Mouse (Mus musculus) kidney, embryonic 15.5 days (tissue): ENCODE results near the gene Vma21-ps. TPM values are rescaled to one million over a fixed set of nuclear protein-coding genes. Genes with fewer than 3 reads are reported as not detected.
"Not testable (repeated sequence)": the region's sequence is repeated elsewhere in the genome, so short reads cannot be mapped to it uniquely, and the experiment has no call there.

Experiments used
- ATAC-seq: fragments of 200-750 bp; cut with Nextera tagmentation; replicated peaks from 2 replicates; pipeline ENCODE4 v1.8.0; 2017; ENCODE audit warnings: moderate TSS enrichment; ENCODE audit not compliant: low FRiP score
- H3K27ac ChIP-seq: fragments of 300-500 bp; sonication (generic); 2 replicates; pipeline ENCODE4 v1.5.1; 2015; ENCODE audit warnings: mild to moderate bottlenecking, inconsistent platforms
- H3K27me3 ChIP-seq: fragments of 300-500 bp; sonication (generic); 2 replicates; pipeline ENCODE4 v1.6.1; 2015; ENCODE audit warnings: inconsistent platforms
- H3K36me3 ChIP-seq: fragments of 300-500 bp; sonication (generic); 2 replicates; pipeline ENCODE4 v1.6.1; 2015; ENCODE audit warnings: inconsistent platforms
- H3K4me1 ChIP-seq: fragments of 300-500 bp; sonication (generic); 2 replicates; pipeline ENCODE4 v1.6.1; 2015; ENCODE audit warnings: inconsistent platforms
- H3K4me2 ChIP-seq: fragments of 300-500 bp; sonication (generic); 2 replicates; pipeline ENCODE4 v1.6.1; 2015; ENCODE audit warnings: moderate library complexity, mild to moderate bottlenecking, inconsistent platforms
- H3K4me3 ChIP-seq: fragments of 300-500 bp; sonication (generic); replicated peaks from 2 replicates; pipeline ENCODE4 v1.5.1; 2015; ENCODE audit warnings: mild to moderate bottlenecking, inconsistent platforms
- H3K9ac ChIP-seq: fragments of 300-500 bp; sonication (generic); 2 replicates; pipeline ENCODE4 v1.6.1; 2015; ENCODE audit warnings: mild to moderate bottlenecking, inconsistent platforms
- H3K9me3 ChIP-seq: fragments of 300-500 bp; sonication (generic); replicated peaks from 2 replicates; pipeline ENCODE4 v1.6.1; 2016; ENCODE audit warnings: inconsistent platforms
- WGBS: fragments of 180-500 bp; shearing (Covaris S2); methylation state at CpG from one replicate; pipeline ENCODE4 v1.1.7; 2015; ENCODE audit warnings: mixed read lengths; 5-methylcytosine and 5-hydroxymethylcytosine counted together
- polyA plus RNA-seq: library from polyadenylated mRNA; unstranded; fragments of >200 nt; fragmentation: Nextera tagmentation; extraction: Ambion mirVana; gene quantifications from 2 replicates; pipeline ENCODE4 v1.2.1, GENCODE M21; 2015

Vma21-ps gene
- 1.5 and 3.0 TPM in 2 replicates for polyA plus RNA-seq

DNA sequence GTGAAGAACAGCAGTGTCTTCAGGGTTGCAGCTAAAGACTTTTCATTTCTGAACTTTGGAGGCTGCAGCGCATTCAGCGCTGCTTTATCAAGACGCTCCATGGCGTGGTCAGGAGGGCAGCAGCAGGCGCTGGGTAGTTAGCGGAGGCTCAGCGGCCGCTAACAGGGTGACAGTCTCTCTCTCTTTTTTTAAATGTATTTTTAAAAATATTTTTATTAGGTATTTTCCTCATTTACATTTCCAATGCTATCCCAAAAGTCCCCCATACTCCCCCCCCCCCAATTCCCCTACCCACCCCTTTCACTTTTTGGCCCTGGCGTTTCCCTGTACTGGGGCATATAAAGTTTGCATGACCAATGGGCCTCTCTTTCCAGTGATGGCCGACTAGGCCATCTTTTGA lies at the start of gene Vma21-ps:
Vma21-ps (minus strand) TSS at position 101 of the 400 bp plus-strand sequence.
- ATAC-seq, H3K27me3 ChIP-seq, H3K27ac ChIP-seq, H3K4me3 ChIP-seq, H3K36me3 ChIP-seq, H3K9me3 ChIP-seq, H3K4me2 ChIP-seq, H3K9ac ChIP-seq, H3K4me1 ChIP-seq: not testable (repeated sequence)
- 97% methylated on average over 10 of the region's 10 CpGs for WGBS

DNA sequence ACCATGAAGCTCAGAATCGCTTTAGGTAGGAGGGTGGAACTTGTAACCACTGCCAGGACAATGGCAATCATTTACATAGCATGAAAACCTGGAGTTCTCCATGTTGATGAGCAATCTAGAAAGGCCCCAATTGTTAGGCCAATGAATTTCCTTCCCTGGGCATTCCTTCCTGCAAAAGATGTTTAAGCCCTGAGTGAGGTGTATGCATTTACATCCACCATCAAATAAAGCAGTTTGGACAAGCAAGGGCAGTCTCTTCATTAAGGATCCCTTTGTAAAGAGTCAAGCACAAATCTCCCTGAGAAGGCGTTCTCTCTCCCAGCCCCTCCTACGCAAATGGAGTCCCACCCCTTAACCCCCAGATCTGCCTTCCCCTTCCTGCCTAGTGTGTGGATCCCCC lies 46.0 kb upstream of the Vma21-ps start:
- Histone ChIP-seq H3K4me2 (no peak overlapping the region), H3K9ac (no peak overlapping the region), H3K4me1 (no peaks in the 10 kb centered on the region), H3K27me3 (no peaks in the 10 kb centered on the region), H3K4me3 (no peak overlapping the region), H3K27ac (no peak overlapping the region), H3K9me3 (no peaks in the 10 kb centered on the region), H3K36me3 (no peaks in the 10 kb centered on the region)
- no peak for ATAC-seq
- WGBS, result 82% methylated on average over 3 of the region's 3 CpGs

DNA sequence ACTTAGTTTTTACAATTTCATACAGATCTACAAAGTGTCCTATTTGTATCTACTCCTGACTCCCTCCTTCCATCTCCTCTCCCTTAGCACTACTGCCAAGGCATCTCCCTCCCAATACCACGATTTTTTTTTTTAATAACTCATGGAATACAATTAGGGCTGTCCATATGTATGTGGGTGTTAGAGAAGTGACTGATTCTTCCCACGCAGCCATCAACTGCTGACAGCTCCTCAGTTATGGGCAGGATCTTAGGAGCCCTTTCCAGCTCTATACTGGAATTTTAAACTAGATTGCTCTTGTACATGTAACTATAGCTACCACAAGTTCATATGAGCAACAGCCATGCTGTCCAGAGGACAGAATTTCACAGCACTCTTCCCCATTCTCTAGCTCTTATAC lies 33.6 kb upstream of the Vma21-ps start:
- Histone ChIP-seq H3K36me3 (no peaks in the 10 kb centered on the region), H3K27ac (no peak overlapping the region), H3K27me3 (no peaks in the 10 kb centered on the region), H3K4me1 (no peaks in the 10 kb centered on the region), H3K9me3 (no peaks in the 10 kb centered on the region), H3K4me3 (no peak overlapping the region), H3K9ac (no peak overlapping the region), H3K4me2 (no peak overlapping the region)
- WGBS, result 77% methylated on average over 2 of the region's 2 CpGs
- ATAC-seq, result no peak

DNA sequence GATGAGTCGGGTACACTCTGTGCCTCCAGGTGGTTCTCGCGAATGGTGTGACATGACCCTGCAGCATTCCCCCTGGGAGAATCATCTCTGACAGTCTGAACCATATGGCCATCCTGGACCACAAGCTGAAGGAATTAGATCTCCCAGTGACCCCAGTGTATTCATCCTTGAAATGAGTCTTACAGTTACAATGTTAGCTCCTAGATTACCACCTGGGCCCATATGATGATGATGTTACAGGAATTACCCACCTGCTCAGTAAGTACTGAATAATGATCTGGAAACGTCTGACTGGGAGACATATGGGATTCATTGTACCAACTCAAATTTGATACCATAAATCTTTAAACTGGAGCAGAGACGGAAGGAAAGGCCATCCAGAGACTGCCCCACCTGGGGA lies 29.4 kb upstream of the Vma21-ps start:
- Histone ChIP-seq H3K9ac (no peak overlapping the region), H3K9me3 (no peaks in the 10 kb centered on the region), H3K36me3 (no peaks in the 10 kb centered on the region), H3K27me3 (no peaks in the 10 kb centered on the region), H3K4me1 (no peaks in the 10 kb centered on the region), H3K4me2 (no peak overlapping the region), H3K27ac (no peak overlapping the region), H3K4me3 (no peak overlapping the region)
- 52% methylated on average over 5 of the region's 5 CpGs for WGBS
- no peak for ATAC-seq

DNA sequence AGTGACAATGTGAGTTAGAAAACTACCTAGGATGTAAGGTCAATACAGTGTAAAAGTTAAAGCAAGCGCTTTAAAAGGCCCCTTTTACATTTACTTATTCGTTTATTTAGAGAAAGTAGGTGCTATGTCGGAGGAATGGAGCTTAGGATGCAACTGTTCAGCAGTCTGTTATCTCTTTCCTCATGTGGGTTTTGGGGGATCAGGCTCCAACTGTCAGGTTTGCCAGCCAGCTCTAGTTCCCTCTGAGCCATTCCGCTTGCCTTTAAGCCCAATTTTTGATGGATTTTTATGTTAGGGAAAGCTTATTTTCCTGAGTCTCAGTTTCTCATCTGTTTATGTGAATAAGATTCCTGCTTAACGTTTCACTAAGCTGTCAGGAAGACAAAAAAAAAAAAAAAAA lies 22.3 kb upstream of the Vma21-ps start:
- Histone ChIP-seq H3K4me3 (no peak overlapping the region), H3K27ac (no peak overlapping the region), H3K4me1 (no peaks in the 10 kb centered on the region), H3K9me3 (no peaks in the 10 kb centered on the region), H3K9ac (no peak overlapping the region), H3K4me2 (no peak overlapping the region), H3K36me3 (no peaks in the 10 kb centered on the region), H3K27me3 (no peaks in the 10 kb centered on the region)
- WGBS, result 86% methylated on average over 5 of the region's 5 CpGs
- no peak for ATAC-seq

DNA sequence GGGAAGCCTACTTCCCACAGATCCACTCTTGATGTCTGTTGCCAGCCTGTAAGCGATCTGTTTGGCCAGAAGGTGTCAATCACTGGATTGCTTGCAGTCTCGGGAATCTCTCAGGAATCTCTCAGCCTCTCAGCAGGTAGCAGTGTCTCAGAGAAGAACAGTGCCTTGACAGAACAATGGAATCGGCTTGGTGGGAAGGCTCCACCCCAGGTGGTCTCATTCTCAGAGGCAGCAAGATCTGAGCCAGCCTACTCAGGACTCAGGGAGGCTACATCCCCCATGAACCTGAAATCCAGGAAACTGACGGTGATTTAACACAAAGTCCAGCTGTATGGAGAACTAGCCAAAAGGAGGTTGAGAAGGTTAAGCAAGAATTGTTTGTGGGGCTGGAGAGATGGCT lies 20.5 kb upstream of the Vma21-ps start:
- Histone ChIP-seq H3K27me3 (no peaks in the 10 kb centered on the region), H3K27ac (no peak overlapping the region), H3K4me1 (no peaks in the 10 kb centered on the region), H3K9me3 (no peaks in the 10 kb centered on the region), H3K9ac (no peak overlapping the region), H3K4me2 (no peak overlapping the region), H3K36me3 (no peaks in the 10 kb centered on the region), H3K4me3 (no peak overlapping the region)
- ATAC-seq, result no peak
- 20% methylated on average over 4 of the region's 4 CpGs for WGBS

DNA sequence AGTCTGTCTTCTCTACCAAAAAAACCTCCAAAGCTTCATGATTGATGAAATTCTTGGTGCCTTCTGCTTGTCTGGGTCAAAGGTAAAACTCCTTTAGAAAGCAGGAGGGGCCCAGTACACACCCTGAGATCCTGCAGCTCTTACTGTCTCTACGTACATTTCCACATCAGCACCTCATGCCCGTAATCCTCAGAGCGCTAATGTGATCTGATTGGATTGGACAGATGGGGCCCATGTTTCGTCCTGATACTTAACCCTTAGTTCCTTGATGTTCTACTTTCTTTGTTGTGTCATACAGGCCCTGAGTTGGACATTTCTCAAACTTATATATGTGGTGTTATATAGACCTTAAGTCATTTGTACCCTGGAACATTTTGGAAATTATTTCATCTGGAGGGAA lies 9.6 kb downstream of the Vma21-ps start:
- Histone ChIP-seq H3K9ac (no peak overlapping the region), H3K9me3 (no peaks in the 10 kb centered on the region), H3K4me1 (no peaks in the 10 kb centered on the region), H3K36me3 (peaks cover 39% of the 10 kb centered on the region), H3K27ac (no peak overlapping the region), H3K27me3 (no peaks in the 10 kb centered on the region), H3K4me2 (no peak overlapping the region), H3K4me3 (no peak overlapping the region)
- ATAC-seq, result no peak
- WGBS, result 93% methylated on average over 4 of the region's 4 CpGs

DNA sequence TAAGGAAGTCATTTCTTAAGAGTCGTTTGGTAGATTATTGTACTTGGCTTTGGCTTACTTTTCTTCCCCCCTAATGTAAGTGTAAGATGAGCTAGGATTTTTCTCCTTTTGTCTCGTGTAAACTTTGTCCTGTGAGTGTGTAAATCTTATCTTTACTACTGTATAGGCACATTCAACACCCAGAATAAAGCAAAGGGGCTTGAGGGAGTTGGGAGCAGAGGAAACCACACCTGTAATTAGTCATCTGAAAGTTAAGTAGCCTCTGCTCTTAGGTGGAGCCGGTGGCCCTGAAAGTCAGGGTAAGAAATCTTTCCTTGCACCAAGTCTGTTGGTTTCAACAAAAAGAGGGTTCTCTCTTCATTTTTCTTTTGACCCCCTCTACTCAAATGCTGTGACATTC lies 23.6 kb downstream of the Vma21-ps start:
- Histone ChIP-seq H3K4me3 (no peak overlapping the region), H3K27me3 (no peaks in the 10 kb centered on the region), H3K4me1 (no peaks in the 10 kb centered on the region), H3K9ac (no peak overlapping the region), H3K9me3 (no peaks in the 10 kb centered on the region), H3K27ac (no peak overlapping the region), H3K4me2 (no peak overlapping the region), H3K36me3 (peaks cover 71% of the 10 kb centered on the region)
- ATAC-seq, result no peak
- WGBS, result 62% methylated on average over 3 of the region's 3 CpGs

DNA sequence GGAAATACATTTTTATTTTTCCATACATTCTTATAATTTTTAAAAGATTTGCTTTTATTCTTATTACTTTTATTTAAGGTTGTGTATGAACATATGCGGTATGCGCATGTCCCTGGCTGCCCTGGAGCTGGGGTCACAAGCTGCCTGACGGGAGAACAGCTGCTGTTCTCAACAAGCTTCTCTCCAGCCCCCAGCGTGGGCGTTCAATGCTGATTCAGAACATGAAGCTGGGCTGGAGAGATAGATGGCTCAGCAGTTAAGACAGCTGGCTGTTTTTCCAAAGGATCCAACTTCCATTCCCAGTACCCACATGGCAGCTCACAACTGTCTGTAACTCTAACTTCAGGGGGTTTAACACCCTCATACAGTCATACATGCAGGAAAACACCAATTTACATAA lies 35.7 kb downstream of the Vma21-ps start:
- Histone ChIP-seq H3K36me3 (peaks cover 74% of the 10 kb centered on the region), H3K4me2 (no peak overlapping the region), H3K27ac (no peak overlapping the region), H3K9ac (no peak overlapping the region), H3K4me1 (no peaks in the 10 kb centered on the region), H3K27me3 (no peaks in the 10 kb centered on the region), H3K9me3 (no peaks in the 10 kb centered on the region), H3K4me3 (no peak overlapping the region)
- ATAC-seq, result no peak
- 82% methylated on average over 5 of the region's 5 CpGs for WGBS

DNA sequence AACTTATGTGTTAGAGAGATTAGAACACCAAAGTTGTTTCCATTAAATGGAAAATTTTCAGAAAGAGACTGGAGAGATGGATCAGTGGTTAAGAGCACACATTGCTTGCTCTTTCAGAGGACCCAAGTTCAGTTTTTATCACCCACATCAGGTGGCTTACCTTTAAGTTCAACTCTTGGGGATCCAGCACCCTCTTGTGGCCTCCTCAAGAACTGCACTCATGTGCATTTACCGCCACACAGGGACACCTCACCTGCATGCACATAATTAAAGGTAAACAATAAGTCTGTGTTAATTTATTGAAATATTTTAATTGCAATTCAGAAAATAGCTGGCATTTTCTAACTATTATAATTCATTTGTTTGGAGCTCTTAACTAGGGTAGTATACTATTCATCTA lies 37.3 kb downstream of the Vma21-ps start:
- Histone ChIP-seq H3K9ac (no peak overlapping the region), H3K9me3 (no peaks in the 10 kb centered on the region), H3K27me3 (no peaks in the 10 kb centered on the region), H3K4me2 (no peak overlapping the region), H3K4me1 (no peaks in the 10 kb centered on the region), H3K27ac (no peak overlapping the region), H3K4me3 (no peak overlapping the region), H3K36me3 (peaks cover 77% of the 10 kb centered on the region)
- no peak for ATAC-seq
- WGBS, result 91% methylated on average over 1 of the region's 1 CpGs

Other genes with a start within 250 kb of the Vma21-ps start
- 198 and 226 TPM in 2 replicates for gene Smc2, start 58.0 kb downstream of the Vma21-ps start, polyA plus RNA-seq
- gene Toporsl, start 99.0 kb upstream of the Vma21-ps start, polyA plus RNA-seq, result not detected in 2 replicates